Mouse (Mus musculus) kidney, embryonic 15.5 days (tissue): ENCODE measurements around the gene Abhd17c. TPM values are rescaled to one million over a fixed set of nuclear protein-coding genes. Genes with fewer than 3 reads are reported as not detected.
A peak's percentile ranks its signal among the peaks of the same experiment; 100 is the strongest.

ENCODE experiments used
- ATAC-seq: fragments of 200-750 bp; cut with Nextera tagmentation; replicated peaks from 2 replicates; pipeline ENCODE4 v1.8.0; 2017; ENCODE audit warnings: moderate TSS enrichment; ENCODE audit not compliant: low FRiP score
- H3K27ac ChIP-seq: fragments of 300-500 bp; sonication (generic); 2 replicates; pipeline ENCODE4 v1.5.1; 2015; ENCODE audit warnings: mild to moderate bottlenecking, inconsistent platforms
- H3K27me3 ChIP-seq: fragments of 300-500 bp; sonication (generic); 2 replicates; pipeline ENCODE4 v1.6.1; 2015; ENCODE audit warnings: inconsistent platforms
- H3K36me3 ChIP-seq: fragments of 300-500 bp; sonication (generic); 2 replicates; pipeline ENCODE4 v1.6.1; 2015; ENCODE audit warnings: inconsistent platforms
- H3K4me1 ChIP-seq: fragments of 300-500 bp; sonication (generic); 2 replicates; pipeline ENCODE4 v1.6.1; 2015; ENCODE audit warnings: inconsistent platforms
- H3K4me2 ChIP-seq: fragments of 300-500 bp; sonication (generic); 2 replicates; pipeline ENCODE4 v1.6.1; 2015; ENCODE audit warnings: moderate library complexity, mild to moderate bottlenecking, inconsistent platforms
- H3K4me3 ChIP-seq: fragments of 300-500 bp; sonication (generic); replicated peaks from 2 replicates; pipeline ENCODE4 v1.5.1; 2015; ENCODE audit warnings: mild to moderate bottlenecking, inconsistent platforms
- H3K9ac ChIP-seq: fragments of 300-500 bp; sonication (generic); 2 replicates; pipeline ENCODE4 v1.6.1; 2015; ENCODE audit warnings: mild to moderate bottlenecking, inconsistent platforms
- H3K9me3 ChIP-seq: fragments of 300-500 bp; sonication (generic); replicated peaks from 2 replicates; pipeline ENCODE4 v1.6.1; 2016; ENCODE audit warnings: inconsistent platforms
- WGBS: fragments of 180-500 bp; shearing (Covaris S2); methylation state at CpG from one replicate; pipeline ENCODE4 v1.1.7; 2015; ENCODE audit warnings: mixed read lengths; 5-methylcytosine and 5-hydroxymethylcytosine counted together
- polyA plus RNA-seq: library from polyadenylated mRNA; unstranded; fragments of >200 nt; fragmentation: Nextera tagmentation; extraction: Ambion mirVana; gene quantifications from 2 replicates; pipeline ENCODE4 v1.2.1, GENCODE M21; 2015

Gene Abhd17c
- polyA plus RNA-seq, 1 experiment from 2014 or later = 45.7 TPM

- Histone ChIP-seq H3K9me3 (no peaks in the 10 kb centered on the region), H3K4me2 (peak within 1 kb of the TSS; percentile 86), H3K9ac (peak within 1 kb of the TSS; percentile 24; the same call in 1 of the 2 replicates), H3K4me1 (peaks cover 17% of the 10 kb centered on the region), H3K27ac (no peak within 1 kb of the TSS), H3K27me3 (peaks cover 33% of the 10 kb centered on the region), H3K36me3 (no peaks in the 10 kb centered on the region), H3K4me3 (peak within 1 kb of the TSS; percentile 48)
- peak; percentile 87 for ATAC-seq
- WGBS = 1% methylated on average over 54 of the region's 54 CpGs
Measured at GRCm38 (mm10) chr7:84086039-84086829, 65.5 kb downstream of the Abhd17c start, which contains the start of gene Cemip. Cemip (minus strand) TSS chr7:84086502.

- H3K4me3 ChIP-seq = peak overlapping the region; percentile 48
Measured at GRCm38 (mm10) chr7:84085049-84085945, 66.4 kb downstream of the Abhd17c start.

GRCm38 (mm10) chr7:84077257-84078013 is 74.3 kb downstream of the Abhd17c start:
- H3K27ac ChIP-seq = no peak overlapping the region
- H3K4me3 ChIP-seq = no peak overlapping the region
- H3K4me2 ChIP-seq = no peak overlapping the region
- H3K9me3 ChIP-seq = no peaks in the 10 kb centered on the region
- H3K4me1 ChIP-seq = peaks cover 4% of the 10 kb centered on the region; the same call in 1 of the 2 replicates
- peak; percentile 82 for ATAC-seq
- H3K36me3 ChIP-seq = no peaks in the 10 kb centered on the region
- no peaks in the 10 kb centered on the region for H3K27me3 ChIP-seq
- no peak overlapping the region for H3K9ac ChIP-seq
- 47% methylated on average over 7 of the region's 7 CpGs for WGBS

More at GRCm38 (mm10) chr7:84085049-84085945, 66.4 kb downstream of the Abhd17c start:
- peak overlapping the region; percentile 86 for H3K4me2 ChIP-seq
- H3K36me3 ChIP-seq = no peaks in the 10 kb centered on the region
- no peak overlapping the region for H3K9ac ChIP-seq
- peaks cover 33% of the 10 kb centered on the region for H3K27me3 ChIP-seq
- peak; percentile 72 for ATAC-seq
- H3K27ac ChIP-seq = no peak overlapping the region
- WGBS = 6% methylated on average over 39 of the region's 39 CpGs
- H3K9me3 ChIP-seq = no peaks in the 10 kb centered on the region
- peaks cover 17% of the 10 kb centered on the region for H3K4me1 ChIP-seq

DNA sequence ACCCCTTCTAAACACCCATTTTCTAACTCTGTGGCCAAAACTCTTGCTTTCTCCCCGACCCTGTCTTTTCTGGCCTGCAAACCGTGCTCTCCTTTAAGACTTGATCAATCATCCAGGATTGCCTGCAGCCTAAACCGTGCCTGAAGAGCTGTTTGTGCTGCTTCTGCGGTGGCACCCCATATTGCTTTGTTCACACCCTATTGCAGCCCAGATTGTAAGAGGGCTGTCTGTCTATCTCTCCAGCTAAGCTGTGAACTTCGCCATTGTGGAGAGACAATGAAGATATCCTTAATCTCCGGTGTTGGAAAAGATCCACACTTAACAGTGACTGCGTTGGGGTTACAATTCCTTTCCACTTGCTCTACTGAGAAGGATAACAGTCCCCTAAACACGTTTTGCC is 77.4 kb downstream of the Abhd17c start:
- 54% methylated on average over 8 of the region's 8 CpGs for WGBS
- H3K9ac ChIP-seq = no peak overlapping the region
- no peak overlapping the region for H3K4me2 ChIP-seq
- no peak overlapping the region for H3K27ac ChIP-seq
- H3K4me3 ChIP-seq = no peak overlapping the region
- H3K4me1 ChIP-seq = peaks cover 4% of the 10 kb centered on the region; the same call in 1 of the 2 replicates
- no peak for ATAC-seq
- H3K9me3 ChIP-seq = no peaks in the 10 kb centered on the region
- no peaks in the 10 kb centered on the region for H3K36me3 ChIP-seq
- H3K27me3 ChIP-seq = no peaks in the 10 kb centered on the region

GRCm38 (mm10) chr7:84073856-84074255 is 77.8 kb downstream of the Abhd17c start:
- Histone ChIP-seq H3K27me3 (no peaks in the 10 kb centered on the region), H3K4me2 (no peak overlapping the region)
- 68% methylated on average over 3 of the region's 3 CpGs for WGBS

DNA sequence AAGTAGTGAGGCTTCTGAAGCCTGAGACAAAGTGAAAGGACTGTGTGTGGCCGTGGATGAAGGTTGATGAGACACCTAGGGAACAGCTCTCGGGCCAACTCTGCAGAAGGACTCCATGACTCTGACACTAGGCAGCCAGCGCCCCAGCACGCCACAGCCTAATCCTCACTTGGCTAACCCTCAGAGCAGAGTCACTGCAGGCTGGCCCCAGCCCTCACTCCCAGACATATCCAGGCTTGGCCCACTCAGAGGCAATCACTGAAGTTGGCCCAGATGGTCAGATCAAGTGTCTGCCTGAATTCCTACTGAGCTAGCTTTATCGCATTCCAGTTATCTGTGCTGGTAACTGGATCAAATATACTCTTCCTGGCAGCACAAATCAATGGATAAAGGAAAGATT is 82.8 kb downstream of the Abhd17c start:
- no peak for ATAC-seq
- Histone ChIP-seq H3K27me3 (no peaks in the 10 kb centered on the region), H3K9me3 (no peaks in the 10 kb centered on the region), H3K27ac (no peak overlapping the region), H3K4me1 (no peaks in the 10 kb centered on the region), H3K9ac (no peak overlapping the region), H3K4me3 (no peak overlapping the region), H3K4me2 (no peak overlapping the region), H3K36me3 (no peaks in the 10 kb centered on the region)
- WGBS = 81% methylated on average over 5 of the region's 5 CpGs

More at GRCm38 (mm10) chr7:84073856-84074255, 77.8 kb downstream of the Abhd17c start:
- Histone ChIP-seq H3K36me3 (no peaks in the 10 kb centered on the region), H3K4me1 (peaks cover 4% of the 10 kb centered on the region; the same call in 1 of the 2 replicates), H3K9me3 (no peaks in the 10 kb centered on the region), H3K27ac (no peak overlapping the region), H3K4me3 (no peak overlapping the region), H3K9ac (no peak overlapping the region)
- ATAC-seq = no peak

DNA sequence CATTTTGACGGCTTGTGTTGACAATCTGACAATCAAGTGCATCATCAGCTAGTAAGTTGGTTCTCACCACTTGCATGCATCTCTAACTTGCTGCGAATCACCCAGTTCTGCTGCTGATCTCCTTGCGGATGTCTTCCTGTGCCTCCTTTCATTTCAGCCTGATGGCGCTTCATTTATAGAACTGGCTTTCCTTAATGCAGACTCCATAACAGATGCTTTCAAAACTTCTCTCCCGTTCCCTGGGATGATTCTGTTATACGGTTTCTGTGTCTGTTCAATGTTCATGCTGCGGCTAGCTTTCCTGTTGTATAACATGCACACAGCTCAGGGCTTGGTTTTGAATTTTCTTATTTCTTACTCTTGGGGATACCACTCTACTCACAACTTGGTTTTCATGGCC is 91.9 kb downstream of the Abhd17c start:
- 95% methylated on average over 7 of the region's 7 CpGs for WGBS
- Histone ChIP-seq H3K9ac (no peak overlapping the region), H3K36me3 (no peaks in the 10 kb centered on the region), H3K4me1 (peaks cover 14% of the 10 kb centered on the region), H3K9me3 (no peaks in the 10 kb centered on the region), H3K27ac (no peak overlapping the region), H3K27me3 (no peaks in the 10 kb centered on the region), H3K4me2 (no peak overlapping the region), H3K4me3 (no peak overlapping the region)
- no peak for ATAC-seq

Other genes with a start within 250 kb of the Abhd17c start
- 0.29 and 0.31 TPM in 2 replicates for gene Cemip, start 65.4 kb downstream of the Abhd17c start, polyA plus RNA-seq